Mouse (Mus musculus): ENCODE measurements around the gene Wwc1. TPM values are rescaled to one million over a fixed set of nuclear protein-coding genes. Genes with fewer than 3 reads are reported as not detected.
"Not testable (repeated sequence)": the region's sequence is repeated elsewhere in the genome, so short reads cannot be mapped to it uniquely, and the experiment has no call there.

Gene Wwc1
- total and polyA plus RNA-seq, 2 experiments from 2014 or later = 13.8 to 21.2 TPM

- no peak for DNase-seq
- Histone ChIP-seq H3K9ac (no peak overlapping the region), H3K4me2 (ENCODE audit: low read depth) (no peak overlapping the region), H3K27ac (ENCODE audit: low read depth, low read length) (no peak overlapping the region), H3K27me3 (ENCODE audit: insufficient read depth, low read length) (no peaks in the 10 kb centered on the region), H3K4me3 (ENCODE audit: low read depth, low read length) (no peak overlapping the region), H3K36me3 (ENCODE audit: insufficient read depth) (peaks cover 34% of the 10 kb centered on the region), H3K4me1 (ENCODE audit: insufficient read depth) (peaks cover 25% of the 10 kb centered on the region), H3K9me3 (ENCODE audit: low read length) (no peaks in the 10 kb centered on the region)
- ATAC-seq = no peak
- WGBS = 96% methylated on average over 4 of the region's 4 CpGs
- TF ChIP-seq CTCF (IDR thresholded peaks at IDR 0.05; ENCODE audit: low read depth) = 0 out of 2 replicates have a peak, but pooled peaks have one; percentile 24
These were observed 126.7 kb downstream of the Wwc1 start for GRCm38 (mm10) chr11:35853651-35854050.

GRCm38 (mm10) chr11:35852731-35853130, 127.6 kb downstream of the Wwc1 start:
- Histone ChIP-seq H3K4me3 (ENCODE audit: low read depth, low read length) (no peak overlapping the region), H3K4me2 (ENCODE audit: low read depth) (no peak overlapping the region), H3K27ac (ENCODE audit: low read depth, low read length) (no peak overlapping the region), H3K4me1 (ENCODE audit: insufficient read depth) (peaks cover 25% of the 10 kb centered on the region), H3K9ac (no peak overlapping the region), H3K9me3 (ENCODE audit: low read length) (no peaks in the 10 kb centered on the region), H3K27me3 (ENCODE audit: insufficient read depth, low read length) (no peaks in the 10 kb centered on the region), H3K36me3 (ENCODE audit: insufficient read depth) (peaks cover 35% of the 10 kb centered on the region)
- DNase-seq (peak; percentile 57), ATAC-seq (no peak)
- peak; percentile 63 for TF ChIP-seq CTCF (IDR thresholded peaks at IDR 0.05; ENCODE audit: low read depth)
- 46% methylated on average over 4 of the region's 4 CpGs for WGBS

- H3K27me3 ChIP-seq (ENCODE audit: insufficient read depth, low read length) = no peaks in the 10 kb centered on the region
- H3K36me3 ChIP-seq (ENCODE audit: insufficient read depth) = peaks cover 25% of the 10 kb centered on the region
- no peak for ATAC-seq
- 88% methylated on average over 9 of the region's 9 CpGs for WGBS
- DNase-seq = no peak
- H3K4me1 ChIP-seq (ENCODE audit: insufficient read depth) = no peaks in the 10 kb centered on the region
- TF ChIP-seq CTCF (IDR thresholded peaks at IDR 0.05; ENCODE audit: low read depth) = no peak
- no peaks in the 10 kb centered on the region for H3K9me3 ChIP-seq (ENCODE audit: low read length)
- no peak overlapping the region for H3K4me2 ChIP-seq (ENCODE audit: low read depth)
- no peak overlapping the region for H3K4me3 ChIP-seq (ENCODE audit: low read depth, low read length)
- H3K9ac ChIP-seq = no peak overlapping the region
- no peak overlapping the region for H3K27ac ChIP-seq (ENCODE audit: low read depth, low read length)
These were observed 136.0 kb downstream of the Wwc1 start for GRCm38 (mm10) chr11:35844299-35844698.

- not testable (repeated sequence) for H3K4me2 ChIP-seq (ENCODE audit: low read depth); H3K9me3 ChIP-seq (ENCODE audit: low read length); H3K27ac ChIP-seq (ENCODE audit: low read depth, low read length); DNase-seq; H3K9ac ChIP-seq; ATAC-seq; H3K4me1 ChIP-seq (ENCODE audit: insufficient read depth); H3K4me3 ChIP-seq (ENCODE audit: low read depth, low read length); H3K27me3 ChIP-seq (ENCODE audit: insufficient read depth, low read length)
- 85% methylated on average over 4 of the region's 4 CpGs for WGBS
- peaks cover 21% of the 10 kb centered on the region for H3K36me3 ChIP-seq (ENCODE audit: insufficient read depth)
These were observed 137.8 kb downstream of the Wwc1 start for GRCm38 (mm10) chr11:35842560-35842959.

GRCm38 (mm10) chr11:35841738-35842325, 138.5 kb downstream of the Wwc1 start:
- Histone ChIP-seq H3K4me2 (ENCODE audit: low read depth) (no peak overlapping the region), H3K9me3 (ENCODE audit: low read length) (no peaks in the 10 kb centered on the region), H3K4me1 (ENCODE audit: insufficient read depth) (no peaks in the 10 kb centered on the region), H3K9ac (no peak overlapping the region), H3K4me3 (ENCODE audit: low read depth, low read length) (no peak overlapping the region), H3K36me3 (ENCODE audit: insufficient read depth) (peaks cover 21% of the 10 kb centered on the region), H3K27me3 (ENCODE audit: insufficient read depth, low read length) (no peaks in the 10 kb centered on the region), H3K27ac (ENCODE audit: low read depth, low read length) (no peak overlapping the region)
- ATAC-seq (no peak), DNase-seq (no peak)
- 86% methylated on average over 21 of the region's 21 CpGs for whole genome bisulfite sequencing
- TF ChIP-seq CTCF (IDR thresholded peaks at IDR 0.05; ENCODE audit: low read depth) = no peak

- H3K9me3 ChIP-seq (ENCODE audit: low read length); H3K27me3 ChIP-seq (ENCODE audit: insufficient read depth, low read length); H3K4me3 ChIP-seq (ENCODE audit: low read depth, low read length); H3K27ac ChIP-seq (ENCODE audit: low read depth, low read length); ATAC-seq; H3K4me1 ChIP-seq (ENCODE audit: insufficient read depth); H3K4me2 ChIP-seq (ENCODE audit: low read depth); H3K9ac ChIP-seq; DNase-seq: not testable (repeated sequence)
- WGBS = 93% methylated on average over 4 of the region's 4 CpGs
- H3K36me3 ChIP-seq (ENCODE audit: insufficient read depth) = peaks cover 21% of the 10 kb centered on the region
These were observed 139.5 kb downstream of the Wwc1 start for GRCm38 (mm10) chr11:35840806-35841205.

- DNase-seq = no peak
- Histone ChIP-seq H3K4me3 (ENCODE audit: low read depth, low read length) (no peak overlapping the region), H3K9me3 (ENCODE audit: low read length) (no peaks in the 10 kb centered on the region), H3K4me2 (ENCODE audit: low read depth) (no peak overlapping the region), H3K4me1 (ENCODE audit: insufficient read depth) (no peaks in the 10 kb centered on the region), H3K9ac (no peak overlapping the region), H3K27ac (ENCODE audit: low read depth, low read length) (no peak overlapping the region), H3K27me3 (ENCODE audit: insufficient read depth, low read length) (no peaks in the 10 kb centered on the region), H3K36me3 (ENCODE audit: insufficient read depth) (peaks cover 21% of the 10 kb centered on the region)
- no peak for ATAC-seq
- TF ChIP-seq CTCF (IDR thresholded peaks at IDR 0.05; ENCODE audit: low read depth) = peak; percentile 59
- WGBS = 82% methylated on average over 7 of the region's 7 CpGs
These were observed 140.0 kb downstream of the Wwc1 start for GRCm38 (mm10) chr11:35840282-35840681.
